In the genomic region with DNA sequence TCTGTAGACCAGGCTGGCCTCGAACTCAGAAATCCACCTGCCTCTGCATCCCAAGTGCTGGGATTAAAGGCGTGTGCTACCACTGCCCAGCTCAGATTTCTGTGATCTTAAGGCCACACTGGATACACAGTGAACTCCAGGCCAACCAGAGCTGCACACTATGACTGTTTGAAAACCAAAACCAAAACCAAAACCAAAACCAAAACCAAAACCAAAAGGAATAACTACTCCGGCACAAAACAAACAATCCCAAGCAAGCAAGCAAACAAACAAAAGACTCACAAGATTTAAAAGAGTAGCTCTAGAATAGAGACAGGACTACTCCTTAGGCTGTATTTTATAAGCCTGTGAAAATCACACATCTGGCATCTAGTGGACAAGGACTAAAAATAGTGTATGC, we compare ENCODE assay signal across 25 mouse cellular contexts. TPM values are rescaled to one million over a fixed set of nuclear protein-coding genes. Genes with fewer than 3 reads are reported as not detected.
DNase-seq lines count a peak whose midpoint lies in the region; ATAC-seq lines count a peak whose summit lies in the region.
"Had no signal": no experiment of that assay in that cellular context is flagged by ENCODE, and none has a peak within 500 bp of the region (broad histone marks: within the 10 kb centered on the region; RNA-seq: fewer than 3 reads in every experiment).

No protein-coding gene starts in this region.

- peaks cover 31% of the 10 kb centered on the region for H3K4me1 ChIP-seq in liver, embryonic 11.5 days (replicated peaks; ENCODE audit: control insufficient read depth, insufficient read depth, low read length)
- H3K4me1 ChIP-seq: forebrain, embryonic 15.5 days; kidney, embryonic 15.5 days; limb, embryonic 15.5 days had no signal

- H3K4me2 ChIP-seq in liver, embryonic 11.5 days = peak overlapping the region; percentile 9; the same call in 1 of the 2 replicates
- H3K4me2 ChIP-seq: forebrain, embryonic 15.5 days; heart, embryonic 11.5 days; kidney, embryonic 15.5 days; limb, embryonic 15.5 days; midbrain, embryonic 15.5 days; neural tube, embryonic 15.5 days had no signal

- H3K27me3 ChIP-seq in liver, embryonic 11.5 days (replicated peaks; ENCODE audit: control insufficient read depth, insufficient read depth, low read length) = no peaks in the 10 kb centered on the region
- H3K27me3 ChIP-seq: forebrain, embryonic 15.5 days; kidney, embryonic 15.5 days; limb, embryonic 15.5 days; midbrain, embryonic 15.5 days; neural tube, embryonic 15.5 days had no signal

- ATAC-seq in liver, embryonic 11.5 days (replicated peaks; ENCODE audit: low FRiP score) = no peak
- peak; percentile 84 for ATAC-seq in CD4-positive, CD25-positive, alpha-beta regulatory T cell, adult 4 months
- ATAC-seq: forebrain, embryonic 15.5 days; midbrain, embryonic 15.5 days had no signal

- no peak overlapping the region for H3K9ac ChIP-seq in liver, embryonic 11.5 days (ENCODE audit: low read depth, low read length)
- H3K9ac ChIP-seq: forebrain, embryonic 15.5 days; kidney, embryonic 15.5 days; limb, embryonic 15.5 days; midbrain, embryonic 15.5 days; neural tube, embryonic 15.5 days had no signal

- DNase-seq in liver, embryonic 11.5 days (ENCODE audit: low spot score) = no peak
- DNase-seq in liver = no peak
- peak; percentile 75 for DNase-seq in induced T-regulatory cell, adult 2 months (ENCODE audit: low read depth)
- DNase-seq in layer of hippocampus, postnatal 10 days (ENCODE audit: low spot score in 2 of 2) = no peak
- DNase-seq in embryo, embryonic 11 days = no peak
- DNase-seq in MN1 (ENCODE audit: low spot score) = no peak
- DNase-seq: adrenal gland, adult 8-10 months; cerebellum, postnatal 10 days; gastrocnemius, postnatal 36 days; heart, postnatal 10 days; layer of hippocampus, postnatal 36 days; lung, postnatal 14 days; right cerebral cortex, postnatal 14 days; thymus, adult 2 months had no signal

- H3K27ac ChIP-seq in liver, embryonic 11.5 days (ENCODE audit: low read depth, low read length) = no peak overlapping the region
- H3K27ac ChIP-seq: forebrain, embryonic 15.5 days; kidney, embryonic 15.5 days; limb, embryonic 15.5 days; midbrain, embryonic 15.5 days; neural tube, embryonic 15.5 days had no signal

- no peak overlapping the region for H3K4me3 ChIP-seq in liver, embryonic 11.5 days (ENCODE audit: low read depth, low read length)
- H3K4me3 ChIP-seq: forebrain, embryonic 15.5 days; kidney, embryonic 15.5 days; limb, embryonic 15.5 days; midbrain, embryonic 15.5 days; myocyte; neural tube, embryonic 15.5 days had no signal

- 84% methylated on average over 3 of the region's 3 CpGs for WGBS in liver, embryonic 11.5 days

- no peaks in the 10 kb centered on the region for H3K36me3 ChIP-seq in liver, embryonic 11.5 days (ENCODE audit: control insufficient read depth, insufficient read depth, low read length)
- H3K36me3 ChIP-seq: forebrain, embryonic 15.5 days; kidney, embryonic 15.5 days; limb, embryonic 15.5 days; midbrain, embryonic 15.5 days; neural tube, embryonic 15.5 days had no signal

- H3K9me3 ChIP-seq in liver, embryonic 11.5 days (ENCODE audit: control insufficient read depth, low read length) = no peaks in the 10 kb centered on the region
- H3K9me3 ChIP-seq: forebrain, embryonic 15.5 days; kidney, embryonic 15.5 days; limb, embryonic 15.5 days; midbrain, embryonic 15.5 days; neural tube, embryonic 15.5 days had no signal

RNA-seq across cellular contexts. Expression of a gene that starts 8.3 kb away (rescaled TPM):
- polyA plus RNA-seq in liver, embryonic 11.5 days (2014; fragmentation: Nextera tagmentation; extraction: Ambion mirVana) = 19.5 and 23.7 TPM in 2 replicates
- polyA plus RNA-seq in CD4-positive, CD25-positive, alpha-beta regulatory T cell, adult 4 months (2017; shearing (Covaris generic)) = 10 to 100 TPM; 24.6 to 31.5 TPM
- 10 to 100 TPM; 58.3 to 61.2 TPM for total RNA-seq in layer of hippocampus, postnatal 10 days (2021)

RNA-seq across cellular contexts. Expression of a gene that starts 15.2 kb away (rescaled TPM):
- 36.5 and 39.7 TPM in 2 replicates for polyA plus RNA-seq in liver, embryonic 11.5 days (2014; fragmentation: Nextera tagmentation; extraction: Ambion mirVana)
- polyA plus RNA-seq in CD4-positive, CD25-positive, alpha-beta regulatory T cell, adult 4 months (2017; shearing (Covaris generic)) = 10 to 100 TPM; 30.3 to 30.7 TPM
- total RNA-seq in layer of hippocampus, postnatal 10 days (2021) = 10 to 100 TPM; 12.4 to 13.0 TPM

RNA-seq across cellular contexts. Expression of a gene that starts 51.9 kb away (rescaled TPM):
- polyA plus RNA-seq in liver, embryonic 11.5 days (2014; fragmentation: Nextera tagmentation; extraction: Ambion mirVana) = not detected in 2 replicates
- not detected for polyA plus RNA-seq in CD4-positive, CD25-positive, alpha-beta regulatory T cell, adult 4 months (2017; shearing (Covaris generic))
- not detected for total RNA-seq in layer of hippocampus, postnatal 10 days (2021)
- total RNA-seq: adrenal gland, adult 8-10 months; gastrocnemius, postnatal 36 days; heart, postnatal 10 days; megakaryocyte-erythroid progenitor cell, adult 5-6 weeks had no signal
- polyA plus RNA-seq: embryonic facial prominence, embryonic 14.5 days; forebrain, embryonic 15.5 days; heart, embryonic 11.5 days; hindbrain, embryonic 11.5 days; midbrain, embryonic 15.5 days; myocyte; neural tube, embryonic 15.5 days had no signal
